Mouse (Mus musculus): ENCODE measurements at regions not wholly inside any gene's neighbourhood (a gene's known extent, or its start where the extent isn't known, plus 50 kb on each side); places are given as distances from the start of the nearest gene placed in this dataset.

DNA sequence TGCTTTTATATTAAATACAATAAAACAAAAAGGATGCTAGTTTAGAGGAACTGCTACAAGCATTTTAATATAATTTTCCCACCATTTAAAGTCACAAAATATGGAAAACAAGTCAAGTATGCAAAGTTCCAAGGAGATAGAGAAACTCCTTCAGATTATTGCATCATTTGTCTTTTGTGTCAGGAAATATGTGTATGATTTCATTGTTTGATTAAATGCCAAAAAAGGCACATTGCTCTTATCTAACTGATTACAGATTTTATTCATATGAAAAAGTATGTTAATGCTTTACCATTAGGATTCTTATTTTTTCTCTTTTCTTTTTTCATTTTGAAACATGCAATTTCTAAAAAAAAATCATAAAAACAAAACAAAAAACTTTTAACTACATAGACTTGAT lies 342.2 kb upstream of the Zeb2 start:
- H3K4me3 ChIP-seq: no peak overlapping the region
- no peak overlapping the region for H3K4me2 ChIP-seq
- no peaks in the 10 kb centered on the region for H3K36me3 ChIP-seq
- H3K27ac ChIP-seq (ENCODE audit: poor library complexity, severe bottlenecking): no peak overlapping the region
- H3K9ac ChIP-seq: no peak overlapping the region
- no peak for ATAC-seq (ENCODE audit: insufficient number of reproducible peaks, low FRiP score)
- H3K9me3 ChIP-seq (replicated peaks): no peaks in the 10 kb centered on the region
- H3K4me1 ChIP-seq (replicated peaks): no peaks in the 10 kb centered on the region
- no peaks in the 10 kb centered on the region for H3K27me3 ChIP-seq (replicated peaks)

DNA sequence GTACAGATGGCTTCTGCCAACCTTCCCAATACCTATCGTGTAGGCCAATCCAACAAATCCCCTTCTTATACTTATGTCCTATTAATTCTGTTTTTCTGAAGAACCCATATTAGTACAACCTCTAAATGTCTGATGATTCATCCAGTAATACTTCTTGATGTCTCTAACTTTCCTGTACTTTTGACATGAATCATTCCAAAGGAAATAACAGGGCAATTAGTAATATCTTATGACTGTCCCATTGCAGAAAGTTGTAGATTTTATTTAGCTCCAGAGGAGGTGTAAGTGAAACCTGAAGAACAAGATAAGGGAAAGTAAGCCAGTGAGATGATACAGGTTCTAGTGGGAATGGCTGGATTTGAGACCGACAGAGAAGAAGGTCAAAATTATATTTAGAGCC lies 337.6 kb upstream of the Zeb2 start:
- WGBS: 81% methylated on average over 2 of the region's 2 CpGs
- H3K27me3 ChIP-seq (replicated peaks): no peaks in the 10 kb centered on the region
- H3K36me3 ChIP-seq: no peaks in the 10 kb centered on the region
- H3K4me1 ChIP-seq (replicated peaks): no peaks in the 10 kb centered on the region
- no peak overlapping the region for H3K27ac ChIP-seq (ENCODE audit: poor library complexity, severe bottlenecking)
- no peak overlapping the region for H3K4me3 ChIP-seq
- no peak overlapping the region for H3K9ac ChIP-seq
- ATAC-seq (ENCODE audit: insufficient number of reproducible peaks, low FRiP score): no peak
- H3K9me3 ChIP-seq (replicated peaks): no peaks in the 10 kb centered on the region
- H3K4me2 ChIP-seq: no peak overlapping the region

DNA sequence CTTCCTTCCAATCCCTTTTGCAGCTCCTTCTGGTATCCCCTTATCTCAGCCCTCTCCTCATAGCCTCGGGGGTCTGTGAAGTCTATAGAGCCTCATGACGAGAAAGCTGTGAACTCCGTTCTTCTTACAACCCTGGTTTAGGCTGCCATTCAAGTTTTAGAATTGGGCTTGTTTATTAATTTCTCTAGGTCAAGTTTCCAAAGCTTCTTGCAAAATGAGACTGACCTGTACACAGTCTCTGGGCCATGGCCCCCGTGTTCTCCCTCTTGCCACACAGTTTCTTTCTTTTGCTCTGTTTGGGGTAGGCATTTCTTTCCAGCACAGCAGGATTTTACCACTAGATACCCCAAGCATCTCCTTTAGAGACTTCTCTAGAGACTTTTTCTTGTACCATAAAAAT lies 322.0 kb upstream of the Zeb2 start:
- ATAC-seq (ENCODE audit: insufficient number of reproducible peaks, low FRiP score): no peak
- WGBS: 50% methylated on average over 4 of the region's 4 CpGs
- H3K27ac ChIP-seq (ENCODE audit: poor library complexity, severe bottlenecking): no peak overlapping the region

DNA sequence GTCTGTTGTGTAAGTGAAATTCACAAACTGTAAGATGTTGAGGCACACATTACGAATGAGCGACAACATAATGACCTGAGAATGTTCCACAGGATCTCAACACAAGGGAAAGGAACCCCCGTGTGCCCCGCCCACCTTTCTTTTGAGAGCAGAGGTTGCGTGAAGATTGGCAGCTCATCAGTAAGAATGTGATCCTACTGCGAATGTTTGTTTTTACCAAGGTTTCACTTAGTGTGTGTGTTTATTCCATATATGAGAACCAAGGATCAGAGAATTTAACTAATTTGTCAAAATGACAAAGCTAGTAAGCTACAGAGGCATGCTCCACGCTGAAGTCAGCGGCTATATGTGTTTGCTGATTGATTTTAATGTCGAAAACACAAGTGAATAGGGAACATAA lies 321.5 kb upstream of the Zeb2 start:
- Histone ChIP-seq H3K27me3 (replicated peaks) (no peaks in the 10 kb centered on the region), H3K9ac (no peak overlapping the region), H3K4me3 (no peak overlapping the region), H3K27ac (ENCODE audit: poor library complexity, severe bottlenecking) (no peak overlapping the region), H3K36me3 (no peaks in the 10 kb centered on the region), H3K4me2 (no peak overlapping the region), H3K9me3 (replicated peaks) (no peaks in the 10 kb centered on the region), H3K4me1 (replicated peaks) (no peaks in the 10 kb centered on the region)
- 78% methylated on average over 9 of the region's 9 CpGs for WGBS
- no peak for ATAC-seq (ENCODE audit: insufficient number of reproducible peaks, low FRiP score)

More for the DNA sequence above, 322.0 kb upstream of the Zeb2 start:
- H3K36me3 ChIP-seq: no peaks in the 10 kb centered on the region
- H3K9me3 ChIP-seq (replicated peaks): no peaks in the 10 kb centered on the region
- no peak overlapping the region for H3K9ac ChIP-seq
- no peak overlapping the region for H3K4me2 ChIP-seq
- H3K4me1 ChIP-seq (replicated peaks): no peaks in the 10 kb centered on the region
- H3K4me3 ChIP-seq: no peak overlapping the region
- no peaks in the 10 kb centered on the region for H3K27me3 ChIP-seq (replicated peaks)

DNA sequence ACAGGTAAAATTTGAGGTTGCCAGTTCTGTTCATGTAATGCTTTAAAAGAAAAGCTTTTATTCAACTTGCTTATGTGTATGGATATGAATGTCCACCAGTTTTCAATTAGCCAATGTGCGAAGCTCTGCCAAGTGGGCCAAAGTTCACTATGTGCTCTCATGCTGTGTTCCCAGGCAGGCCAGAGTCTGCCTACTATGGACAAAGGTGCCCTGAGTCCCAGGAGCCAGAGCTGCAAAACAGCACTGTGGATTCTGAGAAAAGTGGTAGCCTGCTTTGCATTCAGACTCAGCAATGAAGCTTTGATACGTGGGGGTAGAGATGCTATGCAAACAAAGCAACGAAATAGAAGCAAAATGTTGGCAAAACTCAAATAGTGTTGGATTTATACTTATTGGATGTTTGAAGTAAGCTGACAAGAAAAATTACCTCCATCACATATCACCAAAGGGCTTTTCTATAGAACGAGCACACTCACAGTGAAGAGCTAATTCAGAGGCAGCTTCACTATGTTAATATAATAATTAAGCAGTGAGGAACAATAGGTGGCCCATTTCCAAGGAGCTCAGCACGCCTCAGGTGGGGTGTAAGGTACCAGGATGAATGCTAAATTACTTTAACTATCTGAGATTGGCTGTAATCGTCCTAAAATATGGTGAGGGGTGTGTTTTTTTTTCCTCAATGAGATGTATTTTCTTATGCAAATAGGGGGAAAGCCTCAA lies 318.2 kb upstream of the Zeb2 start:
- Histone ChIP-seq H3K27me3 (replicated peaks) (no peaks in the 10 kb centered on the region), H3K4me2 (no peak overlapping the region), H3K27ac (ENCODE audit: poor library complexity, severe bottlenecking) (no peak overlapping the region), H3K4me1 (replicated peaks) (no peaks in the 10 kb centered on the region), H3K36me3 (no peaks in the 10 kb centered on the region), H3K9ac (no peak overlapping the region), H3K9me3 (replicated peaks) (no peaks in the 10 kb centered on the region), H3K4me3 (no peak overlapping the region)
- WGBS: 76% methylated on average over 6 of the region's 6 CpGs
- no peak for ATAC-seq (ENCODE audit: insufficient number of reproducible peaks, low FRiP score)

DNA sequence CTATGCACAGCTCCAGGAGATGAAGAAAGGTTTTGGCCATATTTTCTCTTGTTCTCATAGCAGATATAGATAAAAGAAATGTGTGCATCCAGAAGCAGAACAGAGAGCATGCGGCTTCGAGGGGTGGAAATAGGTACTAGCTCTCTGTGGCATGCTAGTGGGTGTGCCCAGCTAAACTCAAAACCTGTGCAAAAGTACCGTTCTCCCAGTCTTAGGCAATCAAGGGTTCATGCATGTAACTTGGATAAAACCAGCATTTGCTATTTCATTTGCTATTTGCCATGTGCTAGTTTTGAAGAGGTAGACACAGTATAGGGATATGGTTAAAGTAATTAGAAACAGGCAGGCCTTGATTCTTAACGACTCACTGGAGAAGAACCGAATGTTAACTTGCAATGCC lies 317.6 kb upstream of the Zeb2 start:
- Histone ChIP-seq H3K4me3 (no peak overlapping the region), H3K9ac (no peak overlapping the region), H3K4me2 (no peak overlapping the region), H3K36me3 (no peaks in the 10 kb centered on the region), H3K4me1 (replicated peaks) (no peaks in the 10 kb centered on the region), H3K27ac (ENCODE audit: poor library complexity, severe bottlenecking) (no peak overlapping the region), H3K27me3 (replicated peaks) (no peaks in the 10 kb centered on the region), H3K9me3 (replicated peaks) (no peaks in the 10 kb centered on the region)
- 85% methylated on average over 5 of the region's 5 CpGs for WGBS
- ATAC-seq (ENCODE audit: insufficient number of reproducible peaks, low FRiP score): no peak

DNA sequence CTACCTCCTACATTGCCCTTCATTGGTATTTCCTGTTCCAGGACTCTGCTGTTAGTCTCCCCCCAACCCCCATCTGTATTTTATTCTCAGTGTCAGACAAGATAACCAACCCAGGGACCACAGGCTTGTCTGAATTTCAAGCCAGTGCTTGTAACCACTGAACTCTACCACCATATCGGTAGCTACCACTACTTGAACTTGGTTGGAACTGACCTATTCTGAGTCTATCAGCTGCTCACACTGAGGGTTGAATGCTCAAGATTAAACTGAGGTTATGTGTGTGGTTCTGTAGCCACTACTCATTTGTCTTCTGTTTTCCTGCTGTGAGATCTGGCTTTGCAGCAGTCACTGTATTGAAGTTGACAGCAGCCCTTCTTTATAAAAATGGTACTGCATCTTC lies 317.0 kb upstream of the Zeb2 start:
- Histone ChIP-seq H3K36me3 (no peaks in the 10 kb centered on the region), H3K9ac (no peak overlapping the region), H3K4me3 (no peak overlapping the region), H3K27me3 (replicated peaks) (no peaks in the 10 kb centered on the region), H3K27ac (ENCODE audit: poor library complexity, severe bottlenecking) (no peak overlapping the region), H3K9me3 (replicated peaks) (no peaks in the 10 kb centered on the region), H3K4me2 (no peak overlapping the region), H3K4me1 (replicated peaks) (no peaks in the 10 kb centered on the region)
- 79% methylated on average over 1 of the region's 1 CpGs for WGBS
- ATAC-seq (ENCODE audit: insufficient number of reproducible peaks, low FRiP score): no peak

DNA sequence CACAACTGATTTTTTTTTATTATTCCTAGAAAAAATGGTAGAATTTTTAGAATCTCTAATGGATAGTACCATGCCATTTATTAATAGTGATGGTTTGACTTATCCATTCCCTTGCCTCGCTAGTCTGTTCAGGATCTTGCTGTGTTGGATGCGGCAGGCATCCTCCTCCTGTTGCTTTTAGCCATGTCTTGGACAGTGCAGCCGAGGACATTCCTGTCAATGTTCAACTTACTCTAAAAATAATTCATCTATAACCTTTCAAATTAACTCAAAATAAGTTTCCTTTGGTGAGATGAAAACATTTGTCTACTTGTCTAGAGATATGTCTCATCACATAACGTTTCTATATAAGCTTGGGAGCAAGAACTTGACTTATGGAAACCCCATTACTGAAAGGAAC lies 314.2 kb upstream of the Zeb2 start:
- no peaks in the 10 kb centered on the region for H3K36me3 ChIP-seq
- no peaks in the 10 kb centered on the region for H3K4me1 ChIP-seq (replicated peaks)
- no peaks in the 10 kb centered on the region for H3K27me3 ChIP-seq (replicated peaks)
- no peak for ATAC-seq (ENCODE audit: insufficient number of reproducible peaks, low FRiP score)
- no peak overlapping the region for H3K9ac ChIP-seq
- WGBS: 79% methylated on average over 4 of the region's 4 CpGs
- no peak overlapping the region for H3K27ac ChIP-seq (ENCODE audit: poor library complexity, severe bottlenecking)
- H3K4me2 ChIP-seq: no peak overlapping the region
- no peak overlapping the region for H3K4me3 ChIP-seq
- H3K9me3 ChIP-seq (replicated peaks): no peaks in the 10 kb centered on the region

DNA sequence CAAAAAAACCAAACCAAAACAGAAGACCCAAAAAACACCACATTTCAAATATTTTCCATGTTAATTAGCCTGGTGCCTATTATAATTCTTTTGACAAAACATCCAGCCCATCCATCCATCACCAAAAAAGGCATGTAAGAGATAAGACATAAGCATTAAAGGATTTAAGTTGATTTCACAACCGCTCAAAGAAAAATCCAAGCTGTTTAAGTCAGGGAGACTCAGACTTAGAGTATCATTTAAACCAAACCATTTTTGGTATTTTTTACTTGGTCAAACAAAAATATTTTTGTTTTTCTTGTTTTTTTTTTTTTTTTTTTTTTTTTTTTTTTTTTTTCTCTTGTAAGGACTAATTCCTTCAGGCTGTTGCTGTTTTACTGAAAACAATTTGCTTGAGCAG lies 304.6 kb upstream of the Zeb2 start:
- H3K4me2 ChIP-seq: no peak overlapping the region
- no peak overlapping the region for H3K27ac ChIP-seq (ENCODE audit: poor library complexity, severe bottlenecking)
- WGBS: 69% methylated on average over 1 of the region's 1 CpGs
- ATAC-seq (ENCODE audit: insufficient number of reproducible peaks, low FRiP score): no peak
- no peaks in the 10 kb centered on the region for H3K36me3 ChIP-seq
- H3K9ac ChIP-seq: no peak overlapping the region
- no peaks in the 10 kb centered on the region for H3K27me3 ChIP-seq (replicated peaks)
- no peaks in the 10 kb centered on the region for H3K4me1 ChIP-seq (replicated peaks)
- H3K9me3 ChIP-seq (replicated peaks): no peaks in the 10 kb centered on the region
- no peak overlapping the region for H3K4me3 ChIP-seq

DNA sequence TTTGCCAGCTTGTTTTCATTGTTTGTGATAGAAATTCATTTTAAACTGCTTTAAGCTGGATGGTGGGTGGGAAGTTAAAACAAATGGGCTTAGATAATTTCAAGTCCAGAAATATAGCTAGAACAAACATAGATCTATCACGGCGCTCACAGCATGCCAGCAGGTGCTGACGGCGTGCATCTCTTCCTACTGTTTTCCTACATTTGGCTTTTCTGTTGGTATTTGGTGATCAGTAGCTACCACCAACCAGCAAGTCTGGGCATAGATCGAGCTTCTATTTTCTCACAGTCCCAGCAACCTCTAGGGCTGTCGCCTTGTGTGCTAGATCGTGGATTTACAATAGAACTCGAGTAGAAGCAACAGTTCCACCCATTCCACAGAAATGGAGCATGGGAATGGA lies 290.9 kb upstream of the Zeb2 start:
- Histone ChIP-seq H3K9me3 (replicated peaks) (no peaks in the 10 kb centered on the region), H3K36me3 (no peaks in the 10 kb centered on the region), H3K4me2 (no peak overlapping the region), H3K4me3 (no peak overlapping the region), H3K9ac (no peak overlapping the region), H3K27me3 (replicated peaks) (no peaks in the 10 kb centered on the region), H3K4me1 (replicated peaks) (peaks cover 17% of the 10 kb centered on the region), H3K27ac (ENCODE audit: poor library complexity, severe bottlenecking) (no peak overlapping the region)
- no peak for ATAC-seq (ENCODE audit: insufficient number of reproducible peaks, low FRiP score)
- WGBS: 85% methylated on average over 8 of the region's 8 CpGs

DNA sequence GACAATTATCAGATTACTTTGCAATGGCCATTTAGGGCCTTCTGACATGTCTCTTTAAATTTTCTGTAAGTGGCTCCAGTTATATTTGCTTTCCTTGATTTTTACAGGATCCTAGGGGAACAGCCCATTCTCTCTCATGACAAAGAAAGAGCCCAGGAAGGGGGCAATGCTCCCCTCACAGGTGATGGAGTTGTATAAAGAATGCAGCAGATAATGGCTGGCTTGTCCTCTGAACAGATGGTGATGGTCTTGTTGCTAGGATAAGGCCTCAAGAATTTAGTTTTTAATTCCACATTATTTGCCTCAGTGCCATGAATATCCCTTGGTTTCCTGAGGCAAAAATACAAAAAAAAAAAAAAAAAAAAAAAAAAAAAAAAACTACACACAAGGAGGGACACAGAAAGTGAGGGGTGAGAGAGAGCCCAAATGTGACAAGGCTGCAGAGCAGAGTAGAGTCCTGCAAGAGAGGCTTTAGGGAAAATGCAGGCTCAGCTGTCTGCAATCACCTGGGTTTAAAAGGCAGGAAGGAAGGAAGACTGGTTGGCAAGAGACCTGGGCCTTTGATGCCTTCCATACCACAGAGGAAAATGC lies 272.8 kb upstream of the Zeb2 start:
- Histone ChIP-seq H3K9me3 (replicated peaks) (no peaks in the 10 kb centered on the region), H3K27ac (ENCODE audit: poor library complexity, severe bottlenecking) (no peak overlapping the region), H3K4me1 (replicated peaks) (no peaks in the 10 kb centered on the region), H3K4me2 (no peak overlapping the region), H3K36me3 (no peaks in the 10 kb centered on the region), H3K27me3 (replicated peaks) (no peaks in the 10 kb centered on the region), H3K9ac (no peak overlapping the region), H3K4me3 (no peak overlapping the region)
- ATAC-seq (ENCODE audit: insufficient number of reproducible peaks, low FRiP score): no peak

DNA sequence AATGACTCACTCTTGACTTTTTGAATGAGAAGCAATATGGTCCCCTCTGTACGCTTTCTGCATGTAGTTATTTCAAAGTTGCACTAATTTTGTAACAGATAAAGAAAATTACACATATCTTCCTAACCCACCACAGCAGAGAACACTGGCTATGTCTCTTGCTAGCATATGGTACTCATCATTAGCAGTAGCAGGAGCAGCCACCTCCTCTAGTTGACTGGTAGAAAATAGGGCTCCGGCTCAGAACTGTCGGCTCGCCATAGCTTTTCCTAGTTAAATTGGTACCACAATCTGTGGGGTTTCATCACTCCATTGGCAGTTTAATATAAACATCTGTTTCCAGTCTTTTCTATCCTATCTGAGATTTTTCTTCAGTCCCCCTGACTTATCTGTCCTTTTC lies 254.1 kb upstream of the Zeb2 start:
- H3K9me3 ChIP-seq (replicated peaks): no peaks in the 10 kb centered on the region
- no peak for ATAC-seq (ENCODE audit: insufficient number of reproducible peaks, low FRiP score)
- no peaks in the 10 kb centered on the region for H3K27me3 ChIP-seq (replicated peaks)
- H3K4me2 ChIP-seq: no peak overlapping the region
- no peak overlapping the region for H3K9ac ChIP-seq
- no peak overlapping the region for H3K27ac ChIP-seq (ENCODE audit: poor library complexity, severe bottlenecking)
- H3K36me3 ChIP-seq: no peaks in the 10 kb centered on the region
- WGBS: 54% methylated on average over 4 of the region's 4 CpGs
- no peak overlapping the region for H3K4me3 ChIP-seq
- no peaks in the 10 kb centered on the region for H3K4me1 ChIP-seq (replicated peaks)

Measured in heart, embryonic 12.5 days (tissue).